Mouse (Mus musculus) MEL (cell line): ENCODE results near the gene Dct. TPM values are rescaled to one million over a fixed set of nuclear protein-coding genes. Genes with fewer than 3 reads are reported as not detected.

Experiments used
- DNase-seq: peaks from one replicate; pipeline ENCODE4 v3.0.0; 2011; ENCODE audit warnings: low read depth, low spot score
- H3K27ac ChIP-seq: 2 replicates; pipeline ENCODE4 v1.5.1; 2012; ENCODE audit warnings: low read depth, mild to moderate bottlenecking, control low read depth, low read length, moderate library complexity; ENCODE audit not compliant: control insufficient read depth
- H3K27me3 ChIP-seq, 2 experiments: fragments of 150-350 bp in 1 of 2; sonication (generic) in 1 of 2; 2 replicates each; pipeline ENCODE4 v1.6.1; 2012; ENCODE audit warnings: low read length in 2 of 2, mild to moderate bottlenecking in 2 of 2, improper control_type of control experiment in 1 of 2, moderate library complexity in 1 of 2; ENCODE audit not compliant: insufficient read depth in 2 of 2, control insufficient read depth in 1 of 2
- H3K36me3 ChIP-seq, 2 experiments: 2 replicates each; pipeline ENCODE4 v1.6.1; 2012 to 2014; ENCODE audit warnings: low read length in 2 of 2, improper control_type of control experiment in 1 of 2, inconsistent platforms in 1 of 2, mild to moderate bottlenecking in 1 of 2; ENCODE audit not compliant: insufficient read depth in 2 of 2, control insufficient read depth in 1 of 2
- H3K4me1 ChIP-seq, 2 experiments: fragments of 150-350 bp in 1 of 2; sonication (generic) in 1 of 2; 2 replicates each; pipeline ENCODE4 v1.6.1; 2012; ENCODE audit warnings: low read length in 2 of 2, improper control_type of control experiment in 1 of 2, mild to moderate bottlenecking in 1 of 2; ENCODE audit not compliant: insufficient read depth in 2 of 2, control insufficient read depth in 1 of 2
- H3K4me3 ChIP-seq, 2 experiments: fragments of 150-350 bp in 1 of 2; sonication (generic) in 1 of 2; 2 replicates each; pipeline ENCODE4 v1.5.1; 2012; ENCODE audit warnings: low read depth in 2 of 2, low read length in 2 of 2, mild to moderate bottlenecking in 2 of 2, moderate library complexity in 2 of 2, control low read depth in 1 of 2, improper control_type of control experiment in 1 of 2; ENCODE audit not compliant: control insufficient read depth in 1 of 2, insufficient read depth in 1 of 2
- H3K79me2 ChIP-seq: 2 replicates; pipeline ENCODE4 v1.6.1; 2012; ENCODE audit warnings: mild to moderate bottlenecking, low read length, moderate library complexity; ENCODE audit not compliant: control insufficient read depth, poor library complexity, insufficient read depth
- H3K9ac ChIP-seq: 2 replicates; pipeline ENCODE4 v1.6.1; 2012; ENCODE audit warnings: low read depth, mild to moderate bottlenecking, control low read depth, low read length, moderate library complexity; ENCODE audit not compliant: control insufficient read depth, poor library complexity, severe bottlenecking
- H3K9me3 ChIP-seq: fragments of 150-350 bp; sonication (generic); replicated peaks from 2 replicates; pipeline ENCODE4 v1.6.1; 2012; ENCODE audit warnings: mild to moderate bottlenecking, low read length, improper control_type of control experiment, moderate library complexity; ENCODE audit not compliant: insufficient read depth
- CTCF ChIP-seq, 3 experiments: IDR thresholded peaks in 2 of 3; conservative IDR thresholded peaks in 1 of 3; 2 replicates each; pipeline ENCODE4 v1.5.1; 2011 to 2012; ENCODE audit warnings: low read length in 3 of 3, low read depth in 2 of 3, mild to moderate bottlenecking in 2 of 3, improper control_type of control experiment in 1 of 3, inconsistent platforms in 1 of 3, mixed read lengths in 1 of 3, moderate library complexity in 1 of 3; ENCODE audit not compliant: control insufficient read depth in 1 of 3, insufficient read depth in 1 of 3, poor library complexity in 1 of 3, severe bottlenecking in 1 of 3
- ETS1 ChIP-seq: IDR thresholded peaks from 2 replicates; pipeline ENCODE4 v1.6.1; 2012; ENCODE audit warnings: low read depth, mild to moderate bottlenecking, inconsistent platforms, low read length, improper control_type of control experiment, moderate library complexity
- GABPA ChIP-seq: IDR thresholded peaks from 2 replicates; pipeline ENCODE4 v1.6.1; 2012; ENCODE audit warnings: low read depth, mild to moderate bottlenecking, inconsistent platforms, low read length, improper control_type of control experiment, moderate library complexity
- GATA1 ChIP-seq: IDR thresholded peaks from 2 replicates; pipeline ENCODE4 v1.6.1; 2011; ENCODE audit warnings: low read depth, low read length, improper control_type of control experiment
- HCFC1 ChIP-seq: IDR thresholded peaks from 2 replicates; pipeline ENCODE4 v1.6.1; 2012; ENCODE audit warnings: low read depth, mild to moderate bottlenecking, inconsistent platforms, low read length, improper control_type of control experiment, moderate library complexity
- JUND ChIP-seq: IDR thresholded peaks from 2 replicates; pipeline ENCODE4 v1.6.1; 2011; ENCODE audit warnings: low read depth, mild to moderate bottlenecking, improper control_type of control experiment, low read length
- MAX ChIP-seq: IDR thresholded peaks from 2 replicates; pipeline ENCODE4 v1.6.1; 2011; ENCODE audit warnings: low read length, improper control_type of control experiment
- MEF2A ChIP-seq: IDR thresholded peaks from 2 replicates; pipeline ENCODE4 v1.6.1; 2014; ENCODE audit warnings: low read depth, mild to moderate bottlenecking, inconsistent platforms, low read length, improper control_type of control experiment; ENCODE audit not compliant: poor library complexity, insufficient replicate concordance, severe bottlenecking; ENCODE audit errors: extremely low read depth
- MXI1 ChIP-seq: IDR thresholded peaks from 2 replicates; pipeline ENCODE4 v1.6.1; 2011; ENCODE audit warnings: mild to moderate bottlenecking, low read depth, low read length, improper control_type of control experiment
- MYC ChIP-seq: IDR thresholded peaks from 2 replicates; pipeline ENCODE4 v1.6.1; 2011; ENCODE audit warnings: low read depth, mild to moderate bottlenecking, low read length, improper control_type of control experiment, moderate library complexity
- NELFE ChIP-seq: IDR thresholded peaks from 2 replicates; pipeline ENCODE4 v1.6.1; 2011; ENCODE audit warnings: low read depth, low read length, improper control_type of control experiment
- POLR2A ChIP-seq, 2 experiments: IDR thresholded peaks; 2 replicates each; pipeline ENCODE4 v1.6.1; 2011 to 2012; ENCODE audit warnings: low read length in 2 of 2, mild to moderate bottlenecking in 2 of 2, control low read depth in 1 of 2, improper control_type of control experiment in 1 of 2, low read depth in 1 of 2, moderate library complexity in 1 of 2; ENCODE audit not compliant: control insufficient read depth in 1 of 2, insufficient read depth in 1 of 2, poor library complexity in 1 of 2
- POLR2AphosphoS5 ChIP-seq: IDR thresholded peaks from 2 replicates; pipeline ENCODE4 v1.6.1; 2012; ENCODE audit warnings: low read depth, borderline replicate concordance, mild to moderate bottlenecking, inconsistent platforms, low read length, moderate library complexity, mixed read lengths
- RAD21 ChIP-seq: IDR thresholded peaks from 2 replicates; pipeline ENCODE4 v1.6.1; 2011; ENCODE audit warnings: mild to moderate bottlenecking, low read depth, low read length, improper control_type of control experiment
- RCOR1 ChIP-seq: IDR thresholded peaks from 2 replicates; pipeline ENCODE4 v1.6.1; 2012; ENCODE audit warnings: low read depth, mild to moderate bottlenecking, inconsistent platforms, low read length, improper control_type of control experiment
- TAL1 ChIP-seq: IDR thresholded peaks from 2 replicates; pipeline ENCODE4 v1.6.1; 2012; ENCODE audit warnings: mild to moderate bottlenecking, inconsistent platforms, low read length, moderate library complexity, mixed read lengths
- TBP ChIP-seq: IDR thresholded peaks from 2 replicates; pipeline ENCODE4 v1.8.0; 2011; ENCODE audit warnings: low read depth, low read length, improper control_type of control experiment
- TCF12 ChIP-seq: IDR thresholded peaks from 2 replicates; pipeline ENCODE4 v1.6.1; 2014; ENCODE audit warnings: low read depth, mild to moderate bottlenecking, inconsistent platforms, low read length, improper control_type of control experiment, moderate library complexity
- UBTF ChIP-seq: IDR thresholded peaks from 2 replicates; pipeline ENCODE4 v1.6.1; 2012; ENCODE audit warnings: low read depth, mild to moderate bottlenecking, inconsistent platforms, low read length, improper control_type of control experiment, moderate library complexity, borderline replicate concordance; ENCODE audit not compliant: insufficient read depth
- ZKSCAN1 ChIP-seq: IDR thresholded peaks from 2 replicates; pipeline ENCODE4 v1.6.1; 2012; ENCODE audit warnings: low read depth, mild to moderate bottlenecking, inconsistent platforms, low read length, improper control_type of control experiment, moderate library complexity
- ZMIZ1 ChIP-seq: IDR thresholded peaks from 2 replicates; pipeline ENCODE4 v1.6.1; 2012; ENCODE audit warnings: low read depth, mild to moderate bottlenecking, inconsistent platforms, low read length, improper control_type of control experiment, moderate library complexity
- polyA plus RNA-seq, 2 experiments: library from polyadenylated mRNA; stranded (reverse) in 1 of 2; unstranded in 1 of 2; fragments of >175 nt in 1 of 2; fragments of >200 nt in 1 of 2; gene quantifications; 2 replicates each; pipeline versions ENCODE4 v1.2.1 to v1.2.4; 2012; ENCODE audit warnings: low replicate concordance in 2 of 2, low read depth in 1 of 2; ENCODE audit not compliant: insufficient read length in 2 of 2, insufficient read depth in 1 of 2, missing spikeins in 1 of 2
- total RNA-seq: library from RNA; depleted of rRNA; stranded (reverse); fragments of 300-350 nt; gene quantifications from 2 replicates; pipeline ENCODE4 v1.2.3, GENCODE M21; 2012

Dct gene
- total and polyA plus RNA-seq, 3 experiments: 0.08 to 0.49 TPM; not detected in 1

DNA sequence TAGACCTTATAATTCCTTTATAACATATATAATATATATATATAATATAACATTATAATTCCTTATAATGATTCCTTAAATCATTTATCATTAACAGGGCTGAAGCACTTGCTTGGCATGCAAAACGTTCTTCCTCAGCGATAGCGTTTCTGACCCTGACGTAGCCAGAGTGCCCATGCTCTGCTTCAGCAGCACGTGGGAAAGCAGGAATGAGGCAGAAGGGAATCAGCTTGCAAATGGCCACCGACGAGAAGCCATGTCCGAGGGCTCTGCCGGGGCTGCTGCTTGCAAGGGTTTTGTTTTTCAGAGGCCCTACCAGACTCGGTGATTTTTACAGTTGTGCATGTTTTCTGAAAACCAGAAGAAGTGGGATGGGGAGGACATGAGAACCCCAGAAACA, 1.6 kb downstream of the Dct start:
- no peak overlapping the region for H3K27ac ChIP-seq
- no peaks in the 10 kb centered on the region for H3K79me2 ChIP-seq
- H3K36me3 ChIP-seq: no peaks in the 10 kb centered on the region
- no peak overlapping the region for H3K4me3 ChIP-seq
- TF ChIP-seq ETS1 (no peak), JUND (no peak), MAX (no peak), RAD21 (no peak), TBP (no peak), HCFC1 (no peak), CTCF (IDR thresholded peaks at IDR 0.05 in 2 of 3, conservative IDR thresholded peaks at IDR 0.05 in 1 of 3; ENCODE audit: control insufficient read depth in 1 of 3, insufficient read depth in 1 of 3, low read depth in 2 of 3, low read length in 3 of 3, poor library complexity in 1 of 3, severe bottlenecking in 1 of 3) (no peak), UBTF (no peak), TCF12 (no peak), POLR2AphosphoS5 (no peak), NELFE (no peak), MYC (no peak), MXI1 (no peak), MEF2A (no peak), RCOR1 (no peak), TAL1 (no peak), GABPA (no peak), ZMIZ1 (no peak)
- no peaks in the 10 kb centered on the region for H3K27me3 ChIP-seq
- no peak overlapping the region for H3K9ac ChIP-seq
- no peaks in the 10 kb centered on the region for H3K9me3 ChIP-seq
- H3K4me1 ChIP-seq: no peaks in the 10 kb centered on the region
- no peak for DNase-seq

- Histone ChIP-seq H3K27ac (no peak overlapping the region), H3K79me2 (no peaks in the 10 kb centered on the region), H3K4me1 (no peaks in the 10 kb centered on the region), H3K27me3 (no peaks in the 10 kb centered on the region), H3K9me3 (no peaks in the 10 kb centered on the region), H3K9ac (no peak overlapping the region), H3K36me3 (no peaks in the 10 kb centered on the region), H3K4me3 (no peak overlapping the region)
- no peak for DNase-seq
- TF ChIP-seq POLR2A (IDR thresholded peaks at IDR 0.05; ENCODE audit: control insufficient read depth in 1 of 2, insufficient read depth in 1 of 2, low read depth in 1 of 2, low read length in 2 of 2, poor library complexity in 1 of 2) (no peak), HCFC1 (no peak), ZKSCAN1 (no peak), ZMIZ1 (no peak), GATA1 (no peak), NELFE (no peak)
These were observed 2.3 kb downstream of the Dct start for GRCm38 (mm10) chr14:118049648-118050238.
